Mouse (Mus musculus) mature B cell (primary cell): ENCODE data around the gene BC051142.
"Not testable (repeated sequence)": the region's sequence is repeated elsewhere in the genome, so short reads cannot be mapped to it uniquely, and the experiment has no call there.

Experiments used
- in situ Hi-C: fragments of 300-500 bp; cut with MboI; formaldehyde crosslinking; loops from 2 replicates; pipeline ENCODE4 v1.14.3; 2019

The BC051142 gene

GRCm38 (mm10) chr17:34398058-34398710 is 436 bp upstream of the BC051142 start:
- in situ Hi-C loops: no loop called here

GRCm38 (mm10) chr17:34399394-34399715 is 735 bp downstream of the BC051142 start:
- in situ Hi-C loops: no loop called here

GRCm38 (mm10) chr17:34411117-34411516 is 12.5 kb downstream of the BC051142 start:
- in situ Hi-C loops: no loop called here

GRCm38 (mm10) chr17:34420014-34420413 is 21.4 kb downstream of the BC051142 start:
- in situ Hi-C loops: no loop called here

- in situ Hi-C loops: no loop called here
These were observed 29.0 kb downstream of the BC051142 start for GRCm38 (mm10) chr17:34427597-34427996.

GRCm38 (mm10) chr17:34437120-34437519 is 38.5 kb downstream of the BC051142 start:
- in situ Hi-C loops: no loop called here

GRCm38 (mm10) chr17:34437606-34438005 is 39.0 kb downstream of the BC051142 start:
- in situ Hi-C loops: no loop called here

GRCm38 (mm10) chr17:34438588-34438987 is 40.0 kb downstream of the BC051142 start:
- in situ Hi-C loops: no loop called here

GRCm38 (mm10) chr17:34439795-34440194 is 41.2 kb downstream of the BC051142 start:
- in situ Hi-C loops: no loop called here

GRCm38 (mm10) chr17:34441990-34442389 is 43.4 kb downstream of the BC051142 start:
- in situ Hi-C loops: no loop called here

- in situ Hi-C loops: no loop called here
These were observed 49.9 kb downstream of the BC051142 start for GRCm38 (mm10) chr17:34448473-34449041.

- in situ Hi-C loops: no loop called here
These were observed 59.0 kb downstream of the BC051142 start for GRCm38 (mm10) chr17:34457668-34458067.

GRCm38 (mm10) chr17:34459255-34459654 is 60.6 kb downstream of the BC051142 start:
- in situ Hi-C loops: no loop called here

GRCm38 (mm10) chr17:34465906-34466305 is 67.3 kb downstream of the BC051142 start:
- in situ Hi-C loops: not testable (repeated sequence)

GRCm38 (mm10) chr17:34470491-34470890 is 71.9 kb downstream of the BC051142 start:
- in situ Hi-C loops: no loop called here

- in situ Hi-C loops: no loop called here
These were observed 76.4 kb downstream of the BC051142 start for GRCm38 (mm10) chr17:34475060-34475459.

- in situ Hi-C loops: no loop called here
These were observed 77.8 kb downstream of the BC051142 start for GRCm38 (mm10) chr17:34476427-34476826.

- in situ Hi-C loops: not testable (repeated sequence)
These were observed 78.8 kb downstream of the BC051142 start, which contains the start of gene Btnl4 for GRCm38 (mm10) chr17:34477238-34478013. TSS of gene Btnl4 (minus strand) at chr17:34477318.

- in situ Hi-C loops: no loop called here
These were observed 94.2 kb downstream of the BC051142 start for GRCm38 (mm10) chr17:34492796-34493195.

- in situ Hi-C loops: not testable (repeated sequence)
These were observed 96.5 kb downstream of the BC051142 start for GRCm38 (mm10) chr17:34495156-34495555.

GRCm38 (mm10) chr17:34496539-34496938 is 97.9 kb downstream of the BC051142 start:
- in situ Hi-C loops: no loop called here

- in situ Hi-C loops: not testable (repeated sequence)
These were observed 98.7 kb downstream of the BC051142 start for GRCm38 (mm10) chr17:34497319-34497718.

- in situ Hi-C loops: not testable (repeated sequence)
These were observed 99.1 kb downstream of the BC051142 start for GRCm38 (mm10) chr17:34497726-34498125.
